Mouse (Mus musculus) neutrophil, adult 5-6 weeks (primary cell): ENCODE data around the gene Pxmp4. TPM values are rescaled to one million over a fixed set of nuclear protein-coding genes. Genes with fewer than 3 reads are reported as not detected.

ENCODE experiments used
- ATAC-seq: fragments of 151-379, 151-347 bp; 2 replicates; pipeline ENCODE4 v1.8.0; 2017; ENCODE audit warnings: mild to moderate bottlenecking, moderate TSS enrichment; ENCODE audit not compliant: insufficient number of reproducible peaks, poor library complexity, low FRiP score, severe bottlenecking; ENCODE audit errors: extremely low read depth
- total RNA-seq: library from RNA; stranded (forward); fragments of 200-1000 nt; gene quantifications from 2 replicates; pipeline ENCODE4 v1.2.3, GENCODE M21; 2017

Pxmp4 gene
- 7.4 and 10.9 TPM in 2 replicates for total RNA-seq

- peak; percentile 96 for ATAC-seq
Measured at GRCm38 (mm10) chr2:154603638-154604153, at the start of gene Pxmp4. Gene Pxmp4 (minus strand): TSS chr2:154603708.

- no peak for ATAC-seq
Measured at GRCm38 (mm10) chr2:154651363-154651762, 47.9 kb upstream of the Pxmp4 start, which contains the start of gene Chmp4b. Gene Chmp4b (plus strand): TSS chr2:154651705.

- ATAC-seq: no peak
Measured at GRCm38 (mm10) chr2:154650404-154650803, 46.9 kb upstream of the Pxmp4 start.

- no peak; the same call in 1 of the 2 replicates for ATAC-seq
Measured at GRCm38 (mm10) chr2:154648086-154648485, 44.6 kb upstream of the Pxmp4 start.

GRCm38 (mm10) chr2:154646634-154647033, 43.1 kb upstream of the Pxmp4 start:
- no peak for ATAC-seq

GRCm38 (mm10) chr2:154642712-154643385, 39.3 kb upstream of the Pxmp4 start:
- ATAC-seq: no peak

GRCm38 (mm10) chr2:154642005-154642459, 38.5 kb upstream of the Pxmp4 start:
- no peak for ATAC-seq

- no peak for ATAC-seq
Measured at GRCm38 (mm10) chr2:154641176-154641575, 37.7 kb upstream of the Pxmp4 start.

GRCm38 (mm10) chr2:154639115-154639514, 35.6 kb upstream of the Pxmp4 start:
- no peak for ATAC-seq

- no peak for ATAC-seq
Measured at GRCm38 (mm10) chr2:154638521-154638920, 35.0 kb upstream of the Pxmp4 start.

- ATAC-seq: no peak
Measured at GRCm38 (mm10) chr2:154635826-154636225, 32.3 kb upstream of the Pxmp4 start.

GRCm38 (mm10) chr2:154633876-154634644, 30.6 kb upstream of the Pxmp4 start:
- ATAC-seq: no peak

- ATAC-seq: no peak
Measured at GRCm38 (mm10) chr2:154633039-154633742, 29.7 kb upstream of the Pxmp4 start.

GRCm38 (mm10) chr2:154632203-154632780, 28.8 kb upstream of the Pxmp4 start:
- no peak for ATAC-seq

GRCm38 (mm10) chr2:154630531-154630930, 27.0 kb upstream of the Pxmp4 start:
- ATAC-seq: no peak

GRCm38 (mm10) chr2:154624137-154624536, 20.6 kb upstream of the Pxmp4 start:
- ATAC-seq: no peak

GRCm38 (mm10) chr2:154621684-154622083, 18.2 kb upstream of the Pxmp4 start:
- ATAC-seq: no peak

GRCm38 (mm10) chr2:154617061-154617460, 13.6 kb upstream of the Pxmp4 start:
- no peak for ATAC-seq

- ATAC-seq: no peak
Measured at GRCm38 (mm10) chr2:154615674-154616073, 12.2 kb upstream of the Pxmp4 start.
